Mouse (Mus musculus): ENCODE measurements at regions not wholly inside any gene's neighbourhood (a gene's known extent, or its start where the extent isn't known, plus 50 kb on each side); places are given as distances from the start of the nearest gene placed in this dataset.
A peak's percentile ranks its signal among the peaks of the same experiment; 100 is the strongest.

DNA sequence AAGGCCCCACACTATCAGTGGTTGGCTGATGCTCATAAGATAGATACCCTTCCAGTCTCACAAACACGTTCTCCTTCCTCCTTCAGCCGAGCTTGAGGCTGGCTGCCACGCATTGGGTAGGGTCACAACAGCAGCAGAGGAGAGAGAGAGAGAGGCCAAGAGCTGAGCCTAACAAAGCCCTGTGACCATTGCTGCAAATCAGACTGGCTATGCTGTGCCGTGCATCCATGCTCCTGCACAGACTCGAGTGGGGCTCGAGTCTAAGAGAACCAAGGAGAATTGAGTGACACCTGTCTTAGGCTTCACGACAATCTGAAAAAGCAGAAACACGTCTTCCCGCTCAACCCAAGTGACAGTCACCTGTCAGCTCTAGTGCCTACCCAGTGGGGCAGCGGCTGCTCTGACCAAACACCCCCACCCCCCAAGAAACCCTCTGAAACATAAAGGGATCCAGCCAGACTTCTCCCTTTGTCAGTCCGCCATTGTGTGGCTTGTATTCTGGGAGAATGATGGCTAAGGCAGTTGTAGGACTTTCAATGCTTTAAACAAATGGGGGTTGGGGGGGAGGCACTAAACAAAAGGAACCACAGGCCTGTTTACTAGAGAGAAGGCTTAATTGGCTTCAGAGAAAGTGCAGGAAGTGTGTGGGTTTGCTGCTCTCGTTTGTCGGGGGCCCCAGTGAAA, 353.7 kb upstream of the Jarid2 start:
- H3K4me3 ChIP-seq (ENCODE audit: low read depth, low read length) = no peak overlapping the region
- H3K27me3 ChIP-seq (ENCODE audit: insufficient read depth, low read length) = no peaks in the 10 kb centered on the region
- no peak overlapping the region for H3K9ac ChIP-seq (replicated peaks)
- WGBS (ENCODE audit: insufficient replicate concordance) = 41% methylated on average over 13 of the region's 13 CpGs
- DNase-seq = no peak
- no peak for TF ChIP-seq CTCF (IDR thresholded peaks at IDR 0.05; ENCODE audit: low read depth)
- no peak for TF ChIP-seq EP300 (IDR thresholded peaks at IDR 0.05; ENCODE audit: low read depth)
- no peaks in the 10 kb centered on the region for H3K9me3 ChIP-seq (ENCODE audit: low read length)
- no peaks in the 10 kb centered on the region for H3K36me3 ChIP-seq (replicated peaks; ENCODE audit: insufficient read depth, low read length)
- no peak overlapping the region for H3K27ac ChIP-seq (ENCODE audit: low read depth)
- peaks cover 4% of the 10 kb centered on the region; the same call in 1 of the 2 replicates for H3K4me1 ChIP-seq (ENCODE audit: insufficient read depth)
- no peak overlapping the region for H3K4me2 ChIP-seq (ENCODE audit: low read depth, low read length)
- no peak for ATAC-seq

DNA sequence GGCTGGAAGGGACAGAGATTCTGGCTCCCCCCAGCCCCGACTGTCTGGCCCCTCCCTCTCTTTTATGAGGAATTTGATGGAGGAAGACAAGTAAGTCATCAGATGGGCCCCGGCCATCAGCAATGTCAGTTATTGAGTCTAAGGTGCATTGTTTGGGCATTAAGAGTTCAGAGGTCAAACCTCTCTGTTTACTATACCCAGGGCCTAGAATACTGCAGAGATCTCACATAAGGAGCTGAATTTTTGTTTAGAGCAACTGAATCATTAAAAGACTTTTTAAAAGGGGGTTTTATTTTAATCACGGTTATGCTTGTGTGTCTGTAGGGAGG, 353.1 kb upstream of the Jarid2 start:
- H3K27ac ChIP-seq (ENCODE audit: low read depth) = no peak overlapping the region
- H3K4me1 ChIP-seq (ENCODE audit: insufficient read depth) = peaks cover 4% of the 10 kb centered on the region; the same call in 1 of the 2 replicates
- H3K4me3 ChIP-seq (ENCODE audit: low read depth, low read length) = no peak overlapping the region
- no peaks in the 10 kb centered on the region for H3K36me3 ChIP-seq (replicated peaks; ENCODE audit: insufficient read depth, low read length)
- TF ChIP-seq EP300 (IDR thresholded peaks at IDR 0.05; ENCODE audit: low read depth) = no peak
- TF ChIP-seq CTCF (IDR thresholded peaks at IDR 0.05; ENCODE audit: low read depth) = no peak
- DNase-seq (no peak), ATAC-seq (no peak)
- H3K9ac ChIP-seq (replicated peaks) = no peak overlapping the region
- WGBS (ENCODE audit: insufficient replicate concordance) = 42% methylated on average over 3 of the region's 3 CpGs
- H3K4me2 ChIP-seq (ENCODE audit: low read depth, low read length) = no peak overlapping the region
- H3K27me3 ChIP-seq (ENCODE audit: insufficient read depth, low read length) = no peaks in the 10 kb centered on the region
- H3K9me3 ChIP-seq (ENCODE audit: low read length) = no peaks in the 10 kb centered on the region

DNA sequence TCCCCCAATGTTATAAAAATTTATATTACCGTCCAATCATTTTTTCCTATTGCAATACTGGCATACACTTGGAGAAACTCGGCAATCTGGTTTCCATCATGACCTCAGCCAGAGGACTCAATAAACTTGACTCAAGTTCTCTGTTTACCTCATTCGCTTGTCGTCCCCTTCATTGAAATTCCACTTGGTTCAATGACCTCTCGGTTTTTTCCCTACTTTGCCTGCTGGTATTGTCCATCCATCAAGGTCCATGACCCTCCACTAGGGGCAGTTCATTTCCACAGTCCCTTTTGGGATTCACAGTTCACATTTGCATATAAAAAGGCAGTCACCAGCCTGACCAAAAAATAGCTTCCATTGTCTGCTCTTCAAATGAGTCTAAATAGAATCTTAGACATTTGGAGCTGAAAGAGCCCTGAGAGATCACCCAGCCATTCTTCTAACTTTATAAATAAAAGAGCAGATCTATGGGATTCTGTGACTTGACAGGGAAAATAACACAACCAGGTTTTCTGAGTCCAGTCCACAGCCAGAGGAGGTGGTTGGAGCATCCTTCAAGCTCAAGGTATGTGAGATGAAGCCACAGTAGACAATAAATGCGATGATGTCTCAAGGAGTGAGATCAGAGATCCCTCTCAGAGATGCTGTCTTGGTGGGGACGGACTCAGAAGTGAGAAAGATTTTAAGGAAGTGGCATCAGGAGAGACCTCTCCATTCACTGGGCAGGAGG, 347.4 kb upstream of the Jarid2 start:
- 68% methylated on average over 7 of the region's 7 CpGs for WGBS (ENCODE audit: insufficient replicate concordance)
- no peak overlapping the region for H3K4me3 ChIP-seq (ENCODE audit: low read depth, low read length)
- no peak for DNase-seq

DNA sequence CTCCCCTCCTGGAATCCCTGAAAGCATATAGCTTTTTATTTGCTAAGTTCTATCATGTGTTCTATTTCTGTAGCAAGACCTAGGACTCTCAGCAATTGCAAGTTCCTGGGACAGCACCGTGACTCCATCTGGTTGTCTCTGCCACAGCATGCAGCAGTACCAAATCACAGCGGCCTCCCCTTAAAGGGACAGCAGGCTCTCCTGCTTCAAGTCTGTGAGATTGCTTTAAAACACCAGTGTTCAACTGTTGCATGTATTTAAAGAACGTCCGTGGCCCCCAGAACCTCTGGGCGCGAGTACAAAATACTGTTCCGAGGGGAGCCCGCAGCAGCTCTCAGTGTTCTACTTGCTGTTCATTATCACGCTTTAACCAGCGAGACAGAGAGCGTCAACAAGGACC, 346.0 kb upstream of the Jarid2 start:
- WGBS (ENCODE audit: insufficient replicate concordance) = 75% methylated on average over 11 of the region's 11 CpGs
- Histone ChIP-seq H3K27me3 (ENCODE audit: insufficient read depth, low read length) (no peaks in the 10 kb centered on the region), H3K9me3 (ENCODE audit: low read length) (no peaks in the 10 kb centered on the region), H3K36me3 (replicated peaks; ENCODE audit: insufficient read depth, low read length) (no peaks in the 10 kb centered on the region), H3K9ac (replicated peaks) (no peak overlapping the region), H3K4me2 (ENCODE audit: low read depth, low read length) (no peak overlapping the region), H3K4me3 (ENCODE audit: low read depth, low read length) (no peak overlapping the region), H3K27ac (ENCODE audit: low read depth) (no peak overlapping the region), H3K4me1 (ENCODE audit: insufficient read depth) (no peaks in the 10 kb centered on the region)
- no peak for TF ChIP-seq CTCF (IDR thresholded peaks at IDR 0.05; ENCODE audit: low read depth)
- no peak for TF ChIP-seq EP300 (IDR thresholded peaks at IDR 0.05; ENCODE audit: low read depth)
- DNase-seq (no peak), ATAC-seq (no peak)

More for the DNA sequence above, 347.4 kb upstream of the Jarid2 start:
- Histone ChIP-seq H3K27ac (ENCODE audit: low read depth) (no peak overlapping the region), H3K4me1 (ENCODE audit: insufficient read depth) (no peaks in the 10 kb centered on the region), H3K4me2 (ENCODE audit: low read depth, low read length) (no peak overlapping the region), H3K9ac (replicated peaks) (no peak overlapping the region), H3K36me3 (replicated peaks; ENCODE audit: insufficient read depth, low read length) (no peaks in the 10 kb centered on the region), H3K27me3 (ENCODE audit: insufficient read depth, low read length) (no peaks in the 10 kb centered on the region), H3K9me3 (ENCODE audit: low read length) (no peaks in the 10 kb centered on the region)
- peak; percentile 81 for ATAC-seq
- peak; percentile 51; the same call in 1 of the 2 replicates for TF ChIP-seq EP300 (IDR thresholded peaks at IDR 0.05; ENCODE audit: low read depth)
- peak; percentile 61 for TF ChIP-seq CTCF (IDR thresholded peaks at IDR 0.05; ENCODE audit: low read depth)

DNA sequence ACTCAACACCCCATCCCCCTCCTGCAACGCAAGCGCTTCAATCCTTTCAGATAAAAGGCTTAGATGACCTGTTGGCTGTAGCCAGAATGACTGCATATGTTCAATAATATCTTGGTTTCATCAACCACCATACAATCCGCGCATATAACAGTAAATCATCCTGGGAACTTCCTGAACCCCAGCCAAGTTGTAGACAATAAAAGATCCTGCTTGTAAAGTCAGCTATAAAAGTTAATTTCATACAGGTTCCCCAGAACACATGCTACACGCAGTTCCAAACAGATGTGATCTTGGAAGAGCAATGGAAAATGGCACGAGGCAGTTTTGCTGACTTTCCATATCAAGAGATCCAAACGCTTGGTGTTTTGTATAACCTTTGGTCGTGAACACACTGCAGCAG, 342.5 kb upstream of the Jarid2 start:
- Histone ChIP-seq H3K9ac (replicated peaks) (no peak overlapping the region), H3K4me3 (ENCODE audit: low read depth, low read length) (no peak overlapping the region), H3K9me3 (ENCODE audit: low read length) (no peaks in the 10 kb centered on the region), H3K27me3 (ENCODE audit: insufficient read depth, low read length) (no peaks in the 10 kb centered on the region), H3K27ac (ENCODE audit: low read depth) (no peak overlapping the region), H3K4me2 (ENCODE audit: low read depth, low read length) (no peak overlapping the region), H3K36me3 (replicated peaks; ENCODE audit: insufficient read depth, low read length) (no peaks in the 10 kb centered on the region), H3K4me1 (ENCODE audit: insufficient read depth) (no peaks in the 10 kb centered on the region)
- no peak for DNase-seq
- 79% methylated on average over 8 of the region's 8 CpGs for WGBS (ENCODE audit: insufficient replicate concordance)
- no peak for ATAC-seq
- TF ChIP-seq EP300 (IDR thresholded peaks at IDR 0.05; ENCODE audit: low read depth) = no peak
- no peak for TF ChIP-seq CTCF (IDR thresholded peaks at IDR 0.05; ENCODE audit: low read depth)

DNA sequence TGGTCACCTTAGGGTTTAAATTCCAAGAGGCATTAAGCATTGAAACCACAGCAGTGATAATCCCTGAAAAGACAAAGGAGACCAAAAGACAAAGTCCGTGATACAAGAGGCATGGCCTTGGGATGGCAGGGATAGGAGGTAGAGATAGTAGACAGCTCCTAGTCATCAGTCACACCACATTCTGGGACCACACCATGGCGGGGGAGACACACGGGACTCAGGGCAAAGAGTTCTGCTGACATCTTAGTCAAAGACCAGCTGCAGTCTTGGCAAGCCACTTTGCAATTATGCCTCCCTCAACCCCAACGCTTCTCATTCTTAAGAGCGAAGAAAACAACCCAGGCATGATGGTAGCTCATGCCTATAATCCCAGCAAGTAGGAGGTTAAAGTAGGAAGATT, 339.6 kb upstream of the Jarid2 start:
- DNase-seq (no peak), ATAC-seq (no peak)
- 71% methylated on average over 5 of the region's 5 CpGs for WGBS (ENCODE audit: insufficient replicate concordance)
- H3K9me3 ChIP-seq (ENCODE audit: low read length) = no peaks in the 10 kb centered on the region
- no peaks in the 10 kb centered on the region for H3K27me3 ChIP-seq (ENCODE audit: insufficient read depth, low read length)
- H3K36me3 ChIP-seq (replicated peaks; ENCODE audit: insufficient read depth, low read length) = no peaks in the 10 kb centered on the region
- H3K4me3 ChIP-seq (ENCODE audit: low read depth, low read length) = no peak overlapping the region
- no peak for TF ChIP-seq EP300 (IDR thresholded peaks at IDR 0.05; ENCODE audit: low read depth)
- TF ChIP-seq CTCF (IDR thresholded peaks at IDR 0.05; ENCODE audit: low read depth) = no peak
- H3K4me1 ChIP-seq (ENCODE audit: insufficient read depth) = no peaks in the 10 kb centered on the region
- H3K4me2 ChIP-seq (ENCODE audit: low read depth, low read length) = no peak overlapping the region
- H3K27ac ChIP-seq (ENCODE audit: low read depth) = no peak overlapping the region
- no peak overlapping the region for H3K9ac ChIP-seq (replicated peaks)
